Mouse (Mus musculus): ENCODE data around the gene Cisd3. TPM values are rescaled to one million over a fixed set of nuclear protein-coding genes. Genes with fewer than 3 reads are reported as not detected.

Cisd3 gene
- total RNA-seq, 2 experiments from 2014 or later: 54.7 to 57.2 TPM

Small RNA genes within 50 kb of the gene (microRNA-seq; reads per million reads assigned to microRNA genes)
- gene Gm24158 (0 to 0.42 reads per million in 2 experiments), gene Mir6927 (2.1 to 2.2 reads per million in 2 experiments)

Other genes starting within 250 kb of the Cisd3 start
- not detected for gene 4933428G20Rik, start 185.5 kb upstream of the Cisd3 start, total RNA-seq (2021)
- 100 to 1,000 TPM; 246 to 287 TPM for gene Srcin1, start 109.6 kb upstream of the Cisd3 start, total RNA-seq (2021)
- 100 to 1,000 TPM; 103 to 109 TPM for gene Epop, start 56.1 kb upstream of the Cisd3 start, total RNA-seq (2021)
- gene Mllt6, start 22.4 kb upstream of the Cisd3 start, total RNA-seq (2021): 100 to 1,000 TPM; 135 to 149 TPM
- 10 to 100 TPM; 32.4 to 35.2 TPM for gene Pcgf2, start 14.7 kb downstream of the Cisd3 start, total RNA-seq (2021)
- gene Psmb3, start 17.6 kb downstream of the Cisd3 start, total RNA-seq (2021): 100 to 1,000 TPM; 122 to 128 TPM
- 100 to 1,000 TPM; 120 to 123 TPM for gene Pip4k2b, start 58.9 kb downstream of the Cisd3 start, total RNA-seq (2021)
- gene Cwc25, start 80.7 kb downstream of the Cisd3 start, total RNA-seq (2021): 10 to 100 TPM; 18.7 to 19.9 TPM
- gene 1700001P01Rik, start 90.1 kb downstream of the Cisd3 start, total RNA-seq (2021): 1 to 10 TPM in 1 of 2 experiments, under 1 TPM in 1; 0.98 to 1.1 TPM
- 100 to 1,000 TPM; 351 to 356 TPM for gene Rpl23, start 96.6 kb downstream of the Cisd3 start, total RNA-seq (2021)
- 100 to 1,000 TPM; 165 to 168 TPM for gene Lasp1, start 113.2 kb downstream of the Cisd3 start, total RNA-seq (2021)
- gene B230217C12Rik, start 155.0 kb downstream of the Cisd3 start, total RNA-seq (2021): 10 to 100 TPM; 73.9 to 75.8 TPM
- 1 to 10 TPM; 3.6 to 4.5 TPM for gene Fbxo47, start 198.3 kb downstream of the Cisd3 start, total RNA-seq (2021)

Data from left cerebral cortex, adult 18-20 months (tissue).